Mouse (Mus musculus): ENCODE results near the gene Unc13c. TPM values are rescaled to one million over a fixed set of nuclear protein-coding genes. Genes with fewer than 3 reads are reported as not detected.

Gene Unc13c
- polyA plus RNA-seq, 3 experiments from 2014 or later: not detected

- no peak for ATAC-seq
These were observed 101.2 kb downstream of the Unc13c start for GRCm38 (mm10) chr9:73867410-73868067.

GRCm38 (mm10) chr9:73866666-73867065 is 102.1 kb downstream of the Unc13c start:
- ATAC-seq: no peak

GRCm38 (mm10) chr9:73859469-73859868 is 109.3 kb downstream of the Unc13c start:
- no peak for ATAC-seq

GRCm38 (mm10) chr9:73854281-73854680 is 114.5 kb downstream of the Unc13c start:
- no peak for ATAC-seq

GRCm38 (mm10) chr9:73806681-73807080 is 162.1 kb downstream of the Unc13c start:
- ATAC-seq: no peak

GRCm38 (mm10) chr9:73774616-73775015 is 194.2 kb downstream of the Unc13c start:
- ATAC-seq: no peak

GRCm38 (mm10) chr9:73755185-73755584 is 213.6 kb downstream of the Unc13c start:
- no peak for ATAC-seq

- ATAC-seq: no peak
These were observed 215.3 kb downstream of the Unc13c start for GRCm38 (mm10) chr9:73753480-73753879.

- no peak for ATAC-seq
These were observed 217.4 kb downstream of the Unc13c start for GRCm38 (mm10) chr9:73751344-73751743.

- ATAC-seq: no peak
These were observed 234.3 kb downstream of the Unc13c start for GRCm38 (mm10) chr9:73734446-73734845.

GRCm38 (mm10) chr9:73725717-73726662 is 242.8 kb downstream of the Unc13c start:
- no peak for ATAC-seq

GRCm38 (mm10) chr9:73724776-73725175 is 244.0 kb downstream of the Unc13c start:
- no peak for ATAC-seq

GRCm38 (mm10) chr9:73713508-73713907 is 255.3 kb downstream of the Unc13c start:
- ATAC-seq: no peak

GRCm38 (mm10) chr9:73697103-73697502 is 271.7 kb downstream of the Unc13c start:
- no peak for ATAC-seq

- no peak for ATAC-seq
These were observed 287.2 kb downstream of the Unc13c start for GRCm38 (mm10) chr9:73681580-73681979.

- no peak for ATAC-seq
These were observed 287.9 kb downstream of the Unc13c start for GRCm38 (mm10) chr9:73680545-73681495.

- ATAC-seq: no peak
These were observed 297.0 kb downstream of the Unc13c start for GRCm38 (mm10) chr9:73671656-73672212.

- no peak for ATAC-seq
These were observed 298.7 kb downstream of the Unc13c start for GRCm38 (mm10) chr9:73670040-73670439.

- no peak for ATAC-seq
These were observed 305.9 kb downstream of the Unc13c start for GRCm38 (mm10) chr9:73662839-73663238.

GRCm38 (mm10) chr9:73649088-73649487 is 319.7 kb downstream of the Unc13c start:
- ATAC-seq: no peak

GRCm38 (mm10) chr9:73638119-73638518 is 330.6 kb downstream of the Unc13c start:
- no peak for ATAC-seq

- ATAC-seq: no peak
These were observed 343.6 kb downstream of the Unc13c start for GRCm38 (mm10) chr9:73625171-73625570.
